Mouse (Mus musculus) thymus, adult 2 months (tissue): Measurements from ENCODE around the gene Rab3a.

Source experiments
- CTCF ChIP-seq: fragments of 200-500 bp; IDR thresholded peaks from 2 replicates; pipeline ENCODE4 v1.5.1; 2012; ENCODE audit warnings: mild to moderate bottlenecking, control low read depth, low read length, moderate library complexity, borderline replicate concordance; ENCODE audit not compliant: control insufficient read depth, poor library complexity, insufficient read depth; ENCODE audit errors: extremely low read depth
- POLR2A ChIP-seq: fragments of 200-500 bp; IDR thresholded peaks from 2 replicates; pipeline ENCODE4 v1.6.1; 2012; ENCODE audit warnings: mild to moderate bottlenecking, low read length, control low read depth, moderate library complexity; ENCODE audit not compliant: control insufficient read depth, poor library complexity, insufficient read depth; ENCODE audit errors: extremely low read depth

DNA sequence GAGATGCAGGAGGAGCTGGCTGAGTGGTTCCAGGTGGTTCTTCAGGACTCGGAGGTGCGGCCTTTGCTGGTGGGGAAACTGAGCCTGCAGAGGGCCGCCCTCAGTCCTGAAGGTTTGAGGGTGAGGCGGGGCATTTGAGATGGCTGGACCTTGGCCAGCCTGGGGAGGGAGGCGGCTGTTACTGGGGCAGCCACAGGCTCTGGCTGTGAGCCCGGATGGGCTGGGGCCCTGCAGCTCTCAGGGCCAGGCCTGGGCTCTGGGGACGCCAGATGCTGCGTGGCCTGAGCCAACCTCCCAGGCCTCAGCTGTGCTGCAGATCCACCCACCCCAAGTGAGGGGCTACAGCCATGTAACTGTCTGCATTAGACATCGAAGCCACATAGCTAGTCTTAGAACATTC lies 19.4 kb downstream of the Rab3a start:
- TF ChIP-seq CTCF (no peak), POLR2A (no peak)
